Mouse (Mus musculus): ENCODE results near the gene Plcl1.

Gene Plcl1

DNA sequence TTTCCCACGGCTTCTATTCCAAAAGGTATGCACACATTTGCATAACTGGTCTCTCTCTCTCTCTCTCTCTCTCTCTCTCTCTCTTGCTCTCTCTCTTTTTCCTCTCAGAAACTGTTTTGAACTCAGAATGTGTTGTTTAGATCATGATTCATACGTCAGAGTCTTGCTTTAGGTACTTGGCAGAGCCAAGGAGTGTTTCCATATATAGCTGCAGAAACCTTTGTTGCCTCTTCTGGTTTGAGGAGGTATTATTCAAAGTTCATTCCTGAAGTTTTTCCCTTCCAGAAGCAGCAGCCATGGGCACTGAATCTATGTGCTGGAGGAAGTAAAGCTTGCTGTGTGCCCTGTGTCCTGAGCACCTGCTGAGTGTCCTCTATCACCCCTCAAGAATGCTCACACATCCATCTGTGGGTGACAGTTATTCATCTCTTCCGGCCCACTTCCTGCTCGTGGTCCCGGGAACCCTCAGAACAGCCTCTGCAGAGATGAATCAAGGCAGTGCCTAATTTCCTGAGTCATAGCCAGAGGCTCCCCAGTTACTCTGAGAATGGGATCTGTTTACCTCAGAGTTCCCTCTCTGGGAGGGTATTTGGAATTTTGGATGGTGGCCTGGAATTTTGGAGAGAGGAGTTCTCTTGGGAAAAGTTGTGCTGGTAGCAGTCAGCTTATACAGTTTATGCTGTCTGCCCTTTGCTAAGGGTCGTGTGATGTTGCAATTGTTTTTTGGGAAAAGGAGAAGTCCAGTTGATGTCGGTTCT is 123.0 kb downstream of the Plcl1 start:
- no peak for DNase-seq

DNA sequence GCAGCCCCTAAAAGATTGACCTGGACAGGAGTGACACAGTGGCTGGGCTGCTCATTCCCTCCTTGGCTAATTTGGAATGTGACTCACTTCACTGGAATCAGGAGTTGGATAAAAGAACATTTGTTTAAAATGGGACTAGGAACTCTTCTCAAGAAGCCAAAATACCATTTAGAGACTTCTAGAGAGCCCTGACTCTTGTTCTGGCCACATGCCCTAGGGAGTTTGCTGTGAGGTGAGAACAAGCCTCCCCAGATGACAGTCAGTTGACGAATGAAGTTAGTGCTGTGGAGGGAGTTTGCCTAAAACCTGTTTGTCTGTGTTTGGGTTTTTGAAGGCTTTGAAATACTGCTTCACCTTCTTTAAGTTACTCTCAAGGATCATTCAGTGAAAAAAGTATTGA is 128.1 kb downstream of the Plcl1 start:
- no peak for DNase-seq

DNA sequence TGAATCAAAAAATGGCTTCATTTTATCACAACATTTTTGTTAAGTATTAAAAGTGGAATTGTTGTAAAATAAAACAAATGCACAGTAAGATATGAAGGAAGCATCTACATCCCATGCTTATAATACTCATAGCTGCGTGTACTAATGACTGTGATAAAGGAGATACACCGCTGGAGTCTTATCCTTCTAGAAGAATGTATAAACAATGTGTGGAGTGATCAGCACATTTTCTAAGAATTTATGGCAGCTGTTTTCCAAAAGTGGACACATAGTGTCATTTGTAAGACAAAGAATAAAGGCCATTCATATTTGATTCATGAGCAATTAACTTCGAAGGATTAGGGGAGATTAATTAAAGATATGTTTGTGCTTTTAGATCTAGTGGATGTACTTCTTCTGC is 148.7 kb downstream of the Plcl1 start:
- DNase-seq = no peak

DNA sequence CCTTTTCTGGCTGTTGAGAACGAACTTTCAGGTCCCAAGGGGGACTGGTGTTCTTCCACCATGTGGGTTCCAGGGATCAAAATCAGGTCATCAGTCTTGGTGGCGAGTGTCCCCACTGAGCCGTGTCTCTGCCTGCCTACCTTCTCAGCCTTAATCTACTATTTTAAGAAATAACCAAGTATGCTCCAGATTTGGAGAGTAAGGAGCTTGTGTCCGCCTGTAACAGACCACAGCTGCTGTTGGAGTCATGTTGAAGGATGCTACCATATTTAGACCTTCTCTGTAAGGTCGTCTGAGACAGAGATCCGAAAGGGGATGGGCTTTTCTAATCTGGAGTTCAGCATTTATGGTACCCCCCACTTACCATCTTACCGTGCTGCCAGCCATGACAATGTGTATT is 152.2 kb downstream of the Plcl1 start:
- no peak for DNase-seq

DNA sequence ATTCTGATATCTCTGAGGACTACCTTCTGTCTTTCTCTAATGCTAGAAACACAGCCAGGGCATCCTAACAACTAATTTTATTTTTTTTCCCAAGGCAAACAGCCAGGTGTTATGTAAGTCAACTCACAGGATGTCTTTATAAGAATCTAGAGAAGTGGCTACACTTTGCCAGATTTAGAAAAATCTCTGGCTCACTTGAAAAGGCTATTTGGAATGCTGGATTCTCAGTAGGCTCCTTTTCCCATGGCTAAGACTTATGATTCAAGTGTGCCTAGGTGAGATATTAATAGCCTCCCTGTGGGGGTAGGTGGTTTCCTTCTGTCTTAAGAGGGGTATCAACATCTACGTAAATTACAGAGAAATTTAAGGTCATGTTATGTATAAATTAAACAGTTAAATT is 152.7 kb downstream of the Plcl1 start:
- DNase-seq = no peak

DNA sequence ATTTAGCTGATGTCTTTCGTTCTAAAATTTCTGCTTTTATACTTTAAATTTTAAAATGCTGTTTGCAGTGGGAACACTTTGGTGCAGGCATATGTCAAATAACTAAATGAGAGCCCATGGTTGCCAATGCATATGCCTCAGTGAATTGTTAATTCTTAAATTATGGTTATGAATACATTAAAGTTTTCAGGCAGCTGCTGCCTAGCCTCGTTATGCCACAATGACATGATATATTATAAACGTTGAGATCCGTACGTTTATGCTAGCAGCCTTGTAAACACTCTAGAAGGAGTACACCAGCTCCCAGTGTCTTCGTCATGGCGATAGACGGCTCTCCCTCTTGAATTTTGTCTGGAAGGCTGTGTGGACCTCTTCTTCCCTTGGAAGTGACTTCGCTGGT is 154.3 kb downstream of the Plcl1 start:
- no peak for DNase-seq

DNA sequence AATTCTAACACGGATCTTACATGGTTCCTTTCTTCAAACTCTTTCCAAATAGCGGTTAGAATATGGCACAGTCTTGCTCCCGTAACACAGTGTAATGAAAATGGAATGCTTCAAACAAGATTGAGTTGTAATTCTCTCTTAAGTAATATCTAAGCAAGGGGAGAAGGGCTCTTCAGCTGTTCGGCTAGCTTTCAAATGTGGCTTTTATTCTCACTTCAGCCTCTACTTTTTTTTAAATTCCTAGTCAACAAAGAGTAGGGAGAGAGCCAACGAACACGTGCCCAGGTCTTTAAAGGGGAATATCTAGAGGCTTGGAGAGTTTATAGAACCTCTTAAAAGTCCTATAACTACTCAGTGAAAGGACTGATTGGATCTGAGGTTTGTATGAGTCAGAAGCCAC is 160.2 kb downstream of the Plcl1 start:
- DNase-seq = no peak

DNA sequence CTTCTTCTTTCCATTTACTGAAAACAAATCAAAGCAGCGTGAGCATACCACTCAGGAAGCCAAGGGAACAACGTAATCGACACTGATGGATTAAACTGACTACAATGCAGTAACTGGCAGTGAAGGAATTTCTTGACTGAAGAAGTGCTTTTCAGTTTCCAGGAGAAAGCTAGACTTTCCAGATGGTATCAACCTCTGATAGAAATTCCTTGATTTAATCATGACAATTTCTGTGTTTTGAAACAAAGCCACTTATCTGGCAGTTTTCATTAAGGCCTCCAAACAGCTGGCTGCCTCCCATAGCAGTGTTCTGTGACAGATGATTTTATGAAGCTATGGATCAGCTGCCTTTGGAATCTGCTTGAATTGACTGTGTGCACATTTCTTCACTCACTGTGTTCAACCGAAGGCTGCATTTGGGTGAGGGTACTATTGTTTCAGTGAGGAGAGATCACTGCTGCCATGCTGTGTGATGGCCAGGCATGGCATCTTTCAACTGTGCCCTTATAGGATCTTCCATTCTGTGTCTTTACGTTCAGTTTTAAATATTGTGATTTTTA is 162.2 kb downstream of the Plcl1 start:
- DNase-seq = no peak

DNA sequence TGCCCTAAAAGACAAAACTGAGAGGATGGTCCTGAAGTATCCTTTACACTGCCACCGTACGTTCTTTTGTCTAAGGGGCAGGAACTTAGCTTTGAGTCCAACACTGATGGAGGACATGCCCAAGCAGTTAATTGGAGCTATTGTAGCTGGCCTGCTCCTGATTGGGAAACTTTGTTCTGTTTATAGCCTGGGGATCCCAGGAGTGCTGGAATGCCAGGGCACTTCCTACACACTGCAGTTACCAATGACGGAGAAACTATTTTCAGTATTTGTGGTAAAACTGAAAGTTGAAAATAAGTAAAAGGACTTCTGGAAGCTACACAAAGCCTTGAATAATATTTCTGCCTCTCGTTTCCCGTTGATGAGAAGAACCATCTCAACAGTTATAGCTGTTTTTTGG is 164.5 kb downstream of the Plcl1 start:
- DNase-seq = no peak

DNA sequence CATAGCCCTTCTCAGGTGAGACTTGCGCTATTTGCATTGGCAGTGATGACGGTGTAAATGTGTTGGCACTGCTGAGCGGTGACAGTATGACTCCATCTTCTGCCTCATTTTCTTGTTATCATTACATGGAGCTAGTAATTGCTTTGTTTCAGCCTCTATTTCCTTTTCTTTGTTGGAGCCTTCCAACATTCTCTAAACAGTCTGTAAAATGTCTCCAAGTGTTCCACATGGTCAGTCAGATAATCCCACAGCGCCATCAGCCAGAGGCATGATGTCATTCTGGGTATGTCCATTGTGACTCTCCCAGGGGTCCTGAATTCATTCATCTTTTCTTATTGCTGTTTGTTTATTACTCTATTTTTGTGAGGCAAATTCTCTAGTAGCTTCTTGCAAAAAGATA is 165.7 kb downstream of the Plcl1 start:
- DNase-seq = no peak

DNA sequence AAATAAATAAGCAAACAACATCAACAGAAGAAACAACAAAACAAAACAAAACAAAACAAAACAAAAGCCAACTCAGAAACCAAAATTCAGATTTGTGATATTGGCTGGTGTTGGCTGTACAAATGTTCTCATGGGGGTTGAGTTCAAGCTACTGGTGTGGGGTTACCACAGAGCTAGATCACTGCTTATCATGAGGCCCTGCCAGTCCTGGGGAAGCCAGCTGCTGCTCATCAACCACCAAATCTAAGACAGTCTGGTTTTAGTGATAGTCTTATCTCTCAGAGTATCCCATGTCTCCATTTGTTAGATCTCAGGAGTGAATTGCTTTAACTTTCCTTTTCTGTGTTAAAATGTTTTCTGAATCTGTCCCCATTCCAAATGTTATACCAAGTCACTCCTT is 166.5 kb downstream of the Plcl1 start:
- no peak for DNase-seq

DNA sequence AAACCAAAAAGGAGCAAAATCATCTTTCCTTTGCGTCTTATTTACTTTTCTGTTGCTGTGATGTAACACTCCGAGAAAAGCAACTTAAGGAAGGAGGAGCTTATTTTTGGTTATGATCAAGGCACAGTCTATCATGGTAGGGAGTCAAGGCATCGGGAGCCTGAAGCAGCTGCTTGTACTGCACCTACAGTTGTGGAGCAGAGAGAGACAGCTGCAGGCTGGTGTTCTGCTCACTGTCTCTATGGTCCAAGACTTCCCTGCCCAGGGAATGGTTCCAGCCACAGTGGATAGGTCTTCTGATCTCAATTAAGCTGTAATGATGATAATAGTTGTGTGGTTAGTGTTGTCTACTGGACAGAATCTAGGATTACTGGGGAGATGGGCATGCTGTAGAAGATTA is 166.9 kb downstream of the Plcl1 start:
- DNase-seq = no peak

DNA sequence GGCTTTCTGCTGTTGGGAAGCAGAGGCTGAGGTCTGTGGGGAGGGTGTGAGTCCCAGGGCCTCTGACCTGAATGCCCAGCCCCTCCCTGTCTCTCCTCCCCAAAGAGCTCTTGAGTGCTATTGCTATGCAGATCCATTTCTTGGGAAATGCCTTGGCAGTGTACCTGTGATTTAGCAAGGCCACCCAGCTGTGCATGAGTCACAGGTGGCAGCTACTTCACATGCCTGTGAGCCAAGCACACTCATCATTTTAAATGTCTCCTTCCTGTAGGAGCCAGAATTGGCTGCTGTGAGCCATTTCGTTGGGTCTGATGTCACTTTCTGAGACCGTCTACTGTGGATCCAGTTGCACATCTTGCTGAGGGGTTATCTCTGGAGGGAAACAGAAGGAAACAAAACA is 170.2 kb downstream of the Plcl1 start:
- no peak for DNase-seq

DNA sequence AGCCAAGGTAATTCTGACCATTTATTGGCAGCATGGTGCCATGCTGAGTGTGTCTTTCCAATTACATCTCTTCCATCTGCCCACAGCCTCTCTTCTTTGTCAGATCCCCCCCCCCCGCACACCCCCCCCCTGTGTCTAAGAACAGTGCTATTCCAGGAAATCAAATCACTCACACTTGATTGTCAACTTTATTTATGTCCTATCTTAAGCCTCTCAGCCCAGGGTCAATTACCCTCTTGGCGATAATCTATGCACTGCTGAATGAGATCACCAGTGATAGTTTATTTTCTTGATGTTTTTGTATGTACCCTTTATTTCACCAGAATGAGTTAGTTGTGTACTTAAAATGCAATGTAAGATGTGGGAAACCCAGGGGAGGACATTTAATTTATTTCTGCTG is 176.0 kb downstream of the Plcl1 start:
- no peak for DNase-seq

DNA sequence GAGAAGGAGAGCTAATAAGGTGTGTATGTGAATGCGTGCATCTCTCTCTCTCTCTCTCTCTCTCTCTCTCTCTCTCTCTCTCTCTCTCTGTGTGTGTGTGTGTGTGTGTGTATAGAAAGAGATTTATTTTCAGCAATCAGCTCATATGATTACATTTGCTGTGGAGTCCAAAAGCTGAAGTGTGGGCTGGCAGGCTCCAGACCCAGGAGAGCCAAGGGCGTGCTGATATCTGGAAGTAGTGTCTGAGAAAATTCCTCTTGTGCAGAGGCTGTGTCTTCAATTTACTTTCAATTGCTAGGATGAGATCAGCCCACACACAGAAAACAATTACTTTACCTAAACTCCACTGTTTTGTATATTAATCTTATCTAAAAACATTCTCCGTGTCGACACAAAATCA is 179.7 kb downstream of the Plcl1 start:
- no peak for DNase-seq

DNA sequence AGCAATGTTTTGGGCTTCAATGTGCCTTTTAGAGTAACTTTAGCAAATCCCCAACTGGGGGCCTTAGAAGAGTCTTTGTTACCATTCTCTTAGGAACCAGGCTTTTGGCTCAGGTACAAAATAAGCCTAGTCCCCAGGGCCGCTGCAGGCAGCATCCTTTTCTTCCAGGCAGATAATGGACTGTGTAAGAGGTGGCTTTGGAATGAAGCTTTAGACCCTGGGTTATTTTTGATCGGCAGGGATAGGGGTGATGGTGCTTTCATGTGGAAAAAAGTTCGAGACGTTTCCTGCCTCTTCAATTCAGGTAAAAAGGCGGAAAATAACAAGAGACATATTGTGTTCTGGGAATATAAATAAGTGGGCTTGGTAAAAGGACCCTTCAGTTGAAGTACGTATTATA is 182.4 kb downstream of the Plcl1 start:
- no peak for DNase-seq

DNA sequence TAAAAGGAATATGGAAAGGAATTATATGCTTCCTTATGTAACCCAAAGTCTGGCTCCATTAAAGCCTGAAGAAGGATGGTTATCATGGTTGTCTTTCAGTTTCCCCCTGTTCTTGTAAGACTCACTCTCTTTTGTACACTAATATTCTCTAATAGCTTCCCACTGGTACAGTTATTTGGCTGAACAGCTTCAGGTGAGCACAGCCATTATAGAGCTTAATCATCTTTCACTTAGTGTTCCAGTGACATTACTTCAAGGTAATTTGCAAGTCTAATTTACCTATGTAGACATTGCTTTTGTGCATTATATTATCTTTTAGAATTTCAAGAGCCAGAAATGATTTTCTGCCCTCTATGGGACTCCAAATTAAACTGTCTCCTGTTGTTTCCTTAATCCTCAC is 184.3 kb downstream of the Plcl1 start:
- no peak for DNase-seq

DNA sequence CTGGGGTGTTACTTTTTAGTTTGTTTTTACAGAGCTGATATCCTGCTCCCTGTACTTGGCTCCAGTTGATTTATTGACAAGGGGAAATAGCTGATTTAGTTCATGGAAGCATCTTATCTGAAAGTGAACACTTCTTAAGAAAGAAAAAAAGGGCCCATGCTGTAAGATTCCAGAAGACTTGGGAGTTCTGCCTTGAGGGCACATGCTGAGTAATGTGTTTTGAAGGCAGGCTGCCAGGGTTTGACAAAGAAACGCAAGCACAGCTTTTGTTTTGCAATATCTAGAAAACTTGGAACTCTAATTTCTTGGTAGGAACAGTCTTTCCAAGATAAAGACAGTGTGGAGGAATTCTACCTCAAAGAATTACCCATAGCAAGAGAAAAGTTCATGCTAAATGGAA is 194.8 kb downstream of the Plcl1 start:
- DNase-seq = no peak

DNA sequence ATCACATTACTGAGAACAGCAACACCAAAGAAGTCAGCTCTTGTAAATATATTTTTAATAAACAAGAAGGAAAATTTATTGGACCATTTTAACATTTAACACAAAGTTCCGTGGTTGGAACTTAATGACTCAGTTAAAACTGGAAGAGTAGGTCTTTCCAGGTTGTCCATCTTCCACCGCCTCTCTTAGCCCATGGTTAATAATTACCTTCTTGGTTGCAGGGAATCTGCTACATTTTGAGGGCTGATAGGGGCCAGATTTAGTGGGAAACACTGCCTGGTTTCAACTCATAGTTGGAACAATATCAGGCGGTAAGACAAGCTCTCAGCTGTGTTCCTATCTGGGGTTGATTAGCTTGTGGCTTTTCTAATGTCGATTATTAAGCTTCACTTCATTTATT is 198.9 kb downstream of the Plcl1 start:
- DNase-seq = no peak

DNA sequence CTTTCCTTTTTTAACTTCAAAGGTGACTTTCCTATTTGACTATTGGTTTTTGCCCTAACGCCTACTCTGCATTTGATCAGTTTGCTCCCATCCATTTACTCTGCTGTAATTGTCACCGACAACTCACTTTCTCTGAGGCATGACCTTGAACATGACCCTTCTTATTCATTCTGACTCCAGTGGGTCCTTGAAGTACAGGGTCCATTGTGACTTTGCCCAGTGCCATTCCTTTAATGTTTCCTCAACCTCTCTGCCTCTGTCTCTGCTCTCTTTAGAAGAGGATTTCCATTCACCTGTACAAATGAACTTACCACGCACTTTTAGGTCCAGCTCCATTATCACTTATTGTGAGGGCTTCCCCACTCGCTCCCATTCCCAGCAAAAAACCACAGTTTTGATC is 199.7 kb downstream of the Plcl1 start:
- no peak for DNase-seq

DNA sequence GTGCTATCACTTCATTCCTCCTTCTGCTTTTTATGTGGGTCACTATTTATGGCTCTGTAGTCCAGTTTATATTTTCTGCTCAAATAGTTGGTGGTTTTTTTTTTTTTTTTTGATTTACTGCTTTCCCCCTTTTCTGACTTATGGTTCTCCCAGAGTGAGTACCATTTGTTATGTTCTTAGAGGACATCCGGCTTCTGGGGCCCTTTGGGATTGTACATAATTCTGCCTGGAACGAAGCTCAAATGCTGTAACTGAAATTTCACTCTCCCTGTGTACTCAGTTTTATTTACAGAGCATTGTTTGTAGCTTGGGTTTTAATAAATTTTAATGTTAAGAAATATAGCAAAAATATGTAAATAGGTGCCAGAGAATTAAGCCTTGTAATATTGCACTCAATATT is 200.2 kb downstream of the Plcl1 start:
- DNase-seq = no peak

DNA sequence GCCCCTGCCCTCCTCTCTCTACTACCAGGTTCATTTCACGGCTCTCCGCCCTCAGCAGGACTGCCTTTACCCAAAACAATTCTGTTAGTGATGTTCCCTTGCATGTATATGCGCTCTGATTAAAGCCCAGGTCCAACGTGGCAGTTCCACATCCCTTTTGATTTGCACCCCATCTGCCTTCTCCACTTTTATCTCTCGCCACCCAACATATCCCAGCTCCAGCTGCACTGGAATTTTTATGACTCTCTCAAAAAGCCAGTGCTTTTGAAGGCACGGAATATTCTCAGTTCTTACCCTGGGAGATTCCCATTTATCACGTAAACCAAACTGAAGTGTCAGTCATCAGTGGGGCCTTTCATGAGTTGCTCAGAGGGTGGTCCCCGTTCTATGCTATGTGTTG is 200.7 kb downstream of the Plcl1 start:
- DNase-seq = no peak

DNA sequence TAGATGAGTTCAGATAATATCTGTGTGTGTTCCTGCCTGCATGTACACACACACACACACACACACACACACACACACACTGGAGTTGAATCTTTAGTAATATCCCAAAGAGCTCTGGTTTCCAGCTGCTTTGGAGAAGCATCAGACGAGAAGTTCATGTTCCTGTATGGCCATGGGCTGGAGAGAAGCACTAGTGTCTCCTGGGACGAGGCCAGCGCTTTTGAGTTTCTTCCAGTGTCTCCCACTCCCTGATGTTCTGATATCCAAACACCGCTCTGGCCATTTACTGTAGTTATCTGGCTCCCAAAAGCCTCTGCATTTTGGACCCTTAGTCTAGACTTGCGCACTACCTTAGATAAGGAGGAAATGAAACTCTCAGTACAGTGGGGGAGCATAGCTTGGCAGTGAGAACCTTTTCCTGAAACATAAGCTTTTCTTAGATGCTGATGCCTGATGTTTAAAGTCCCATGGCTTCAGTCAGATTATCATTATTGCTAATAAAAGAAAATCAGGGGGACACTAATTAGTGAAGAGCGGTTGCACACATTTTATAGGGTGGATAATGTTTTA is 207.1 kb downstream of the Plcl1 start:
- DNase-seq = no peak

DNA sequence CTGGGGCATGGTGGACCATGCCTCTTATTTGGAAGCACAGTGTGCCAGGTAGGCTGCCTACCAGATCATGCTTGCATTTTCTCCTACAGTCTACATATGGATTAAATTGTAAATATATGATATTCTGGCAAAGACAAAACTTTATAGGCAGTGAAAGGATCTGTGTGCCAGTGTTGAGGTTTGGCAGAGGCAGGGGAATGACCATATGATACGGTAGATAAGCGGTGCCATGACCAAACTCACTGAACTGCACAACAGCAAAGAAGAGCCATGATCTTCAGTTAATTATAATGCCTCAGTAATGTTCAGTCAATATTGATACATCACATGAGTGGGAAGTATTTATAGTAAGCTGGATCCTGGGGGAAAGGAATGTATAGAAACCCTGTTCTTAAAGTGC is 212.1 kb downstream of the Plcl1 start:
- DNase-seq = no peak
